Mouse (Mus musculus): ENCODE results near the gene Pla2g4b.
A peak's percentile ranks its signal among the peaks of the same experiment; 100 is the strongest.

The Pla2g4b gene

GRCm38 (mm10) chr2:120032726-120033467, at the start of gene Pla2g4b:
Gene Pla2g4b, plus strand, starts transcription at chr2:120033417.
- no peak for DNase-seq

DNA sequence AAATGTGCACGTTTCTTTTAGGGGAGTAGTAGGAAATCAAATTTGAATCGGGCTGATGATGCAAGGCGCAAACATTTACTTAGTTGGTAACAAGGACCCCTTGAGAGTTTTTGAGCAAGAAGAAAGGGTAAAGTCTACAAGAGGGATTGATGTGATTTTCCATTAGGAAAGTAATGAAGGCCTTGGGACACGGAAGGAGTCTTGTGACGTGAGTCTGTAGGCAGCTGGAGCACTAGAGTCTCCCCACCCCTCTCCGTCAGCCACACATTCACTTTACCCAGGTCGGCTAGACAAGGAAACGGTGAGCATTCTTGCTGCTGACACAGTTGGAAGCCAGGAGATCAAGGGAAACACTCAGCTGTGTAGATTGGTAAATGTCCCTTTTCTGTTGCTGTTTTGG, 47.3 kb upstream of the Pla2g4b start:
- DNase-seq, result no peak

DNA sequence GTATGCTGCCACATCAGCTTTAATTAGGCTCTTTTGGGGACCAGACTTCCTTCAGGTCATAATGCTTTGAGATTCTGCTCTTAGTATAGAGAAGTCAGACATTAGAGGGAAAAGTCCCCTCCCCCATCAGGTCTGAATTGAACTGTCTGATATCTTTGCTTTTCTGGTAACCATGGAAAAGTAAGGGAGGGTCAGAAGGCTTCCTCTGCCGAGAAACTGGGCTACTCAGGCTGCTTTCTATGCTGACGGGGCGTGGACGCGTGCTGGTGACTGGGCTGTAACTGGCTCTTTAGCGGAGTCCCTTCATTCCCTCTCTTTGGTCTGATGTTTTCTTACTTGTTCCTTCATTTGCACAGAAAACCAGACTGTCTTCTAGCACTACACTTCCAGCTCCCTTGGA, 46.8 kb upstream of the Pla2g4b start:
- DNase-seq, result no peak

DNA sequence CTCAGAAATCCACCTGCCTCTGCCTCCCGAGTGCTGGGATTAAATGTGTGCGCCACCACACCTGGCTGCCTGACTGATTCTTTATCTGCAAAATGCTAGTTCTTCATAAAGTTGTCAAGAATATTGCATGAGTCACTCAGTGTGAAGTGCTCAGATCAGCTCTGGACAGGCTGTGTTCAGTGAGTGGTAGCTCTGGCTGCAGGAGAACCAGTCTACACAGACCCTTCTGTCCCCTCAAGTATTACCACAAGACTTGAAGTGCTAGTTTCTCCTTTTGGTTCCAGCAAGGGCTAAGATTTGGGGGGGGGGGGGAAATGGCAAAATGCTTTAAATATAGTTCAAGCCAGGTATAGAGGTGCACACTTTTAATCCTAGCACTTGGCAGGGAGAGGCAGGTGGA, 45.8 kb upstream of the Pla2g4b start:
- no peak for DNase-seq

DNA sequence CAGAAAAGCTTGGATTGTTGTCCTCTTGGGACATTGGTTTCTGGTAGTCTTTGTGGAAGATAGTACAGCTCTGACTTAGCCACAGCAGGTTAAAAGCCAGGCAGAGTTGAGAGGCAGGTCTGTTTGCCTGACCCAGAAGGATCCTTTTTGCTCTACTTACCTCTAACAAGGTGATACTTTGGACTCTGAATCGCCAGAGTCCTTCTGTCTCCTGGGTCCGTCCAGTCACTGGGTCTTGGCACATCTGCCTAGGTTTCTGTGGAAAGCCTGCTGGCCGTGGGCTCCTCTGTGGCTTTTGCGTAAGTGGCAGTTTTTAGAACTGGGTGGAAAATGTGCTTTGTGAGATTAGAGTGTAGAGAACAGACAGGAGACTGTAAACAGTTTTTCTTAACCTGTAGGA, 44.3 kb upstream of the Pla2g4b start:
- no peak for DNase-seq

DNA sequence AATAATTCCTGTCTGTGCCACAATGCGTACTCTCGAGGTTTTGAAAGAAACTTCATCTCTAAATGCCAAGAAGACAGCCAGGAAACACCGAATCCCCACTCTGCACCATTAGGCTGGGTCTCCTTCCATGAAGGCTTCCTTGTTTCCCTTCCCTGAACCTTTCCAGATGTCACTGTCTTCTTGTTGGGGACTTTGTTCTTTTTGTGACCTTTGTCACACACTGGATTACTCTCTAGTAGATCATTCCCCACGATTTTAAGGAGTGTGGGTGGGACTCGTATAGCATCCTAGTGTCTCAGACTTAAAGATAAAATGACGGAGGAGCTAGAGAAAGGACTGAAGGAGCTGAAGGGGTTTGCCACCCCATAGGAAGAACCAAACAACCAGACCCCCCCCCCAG, 42.3 kb upstream of the Pla2g4b start:
- DNase-seq, result no peak

GRCm38 (mm10) chr2:119992349-119992748, 40.9 kb upstream of the Pla2g4b start:
- no peak for DNase-seq

DNA sequence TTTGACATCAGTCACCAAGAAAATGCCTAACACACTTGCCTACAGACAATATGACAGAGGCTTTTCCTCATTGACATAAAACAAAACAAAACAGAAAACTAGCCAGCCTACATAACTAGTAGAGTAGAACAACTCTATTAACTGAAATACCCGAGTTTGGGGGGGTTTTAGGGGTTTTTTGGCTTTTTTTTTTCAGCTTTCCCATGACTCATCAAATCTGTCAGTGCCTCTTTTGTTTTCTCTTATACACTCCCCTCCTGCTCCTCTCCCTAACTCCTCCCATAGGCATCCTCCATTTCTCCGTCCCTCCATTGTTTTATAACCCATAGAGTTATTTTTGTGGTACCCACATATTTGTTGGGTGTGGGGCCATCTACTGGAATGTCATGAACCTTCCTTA, 39.7 kb upstream of the Pla2g4b start:
- no peak for DNase-seq

- peak; percentile 30 for DNase-seq
Measured at GRCm38 (mm10) chr2:119994839-119995238, 38.4 kb upstream of the Pla2g4b start.

- peak; percentile 60 for DNase-seq
Measured at GRCm38 (mm10) chr2:119995391-119996281, 37.6 kb upstream of the Pla2g4b start.

GRCm38 (mm10) chr2:119997354-119997753, 35.9 kb upstream of the Pla2g4b start:
- DNase-seq, result no peak

GRCm38 (mm10) chr2:119999731-120000130, 33.5 kb upstream of the Pla2g4b start:
- DNase-seq, result no peak

- DNase-seq, result peak; percentile 53
Measured at GRCm38 (mm10) chr2:120000882-120001584, 32.2 kb upstream of the Pla2g4b start.

DNA sequence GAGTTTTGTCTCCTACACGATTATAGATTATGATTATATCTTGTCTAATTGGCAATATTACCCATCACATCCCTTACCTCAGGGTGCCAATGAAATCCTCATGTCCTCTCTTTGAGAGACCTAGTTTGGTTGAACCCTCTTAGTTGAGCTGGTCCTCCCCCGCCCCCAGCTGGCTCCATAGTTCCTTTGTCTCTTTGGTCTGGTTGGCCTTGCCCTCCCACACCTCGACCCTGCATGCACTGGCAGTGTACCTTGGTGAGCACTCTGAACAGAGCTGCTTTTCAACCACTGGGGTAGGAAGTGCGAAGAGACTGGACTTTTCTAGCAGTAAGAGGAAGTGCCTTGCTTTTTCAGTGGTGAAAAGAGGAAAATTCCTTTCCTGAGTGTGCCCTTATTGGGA, 31.3 kb upstream of the Pla2g4b start:
- DNase-seq, result no peak

GRCm38 (mm10) chr2:120003970-120004369, 29.2 kb upstream of the Pla2g4b start:
- DNase-seq, result no peak

- DNase-seq, result no peak
Measured at GRCm38 (mm10) chr2:120006696-120007095, 26.5 kb upstream of the Pla2g4b start.

- no peak for DNase-seq
Measured at GRCm38 (mm10) chr2:120007680-120008210, 25.5 kb upstream of the Pla2g4b start.

DNA sequence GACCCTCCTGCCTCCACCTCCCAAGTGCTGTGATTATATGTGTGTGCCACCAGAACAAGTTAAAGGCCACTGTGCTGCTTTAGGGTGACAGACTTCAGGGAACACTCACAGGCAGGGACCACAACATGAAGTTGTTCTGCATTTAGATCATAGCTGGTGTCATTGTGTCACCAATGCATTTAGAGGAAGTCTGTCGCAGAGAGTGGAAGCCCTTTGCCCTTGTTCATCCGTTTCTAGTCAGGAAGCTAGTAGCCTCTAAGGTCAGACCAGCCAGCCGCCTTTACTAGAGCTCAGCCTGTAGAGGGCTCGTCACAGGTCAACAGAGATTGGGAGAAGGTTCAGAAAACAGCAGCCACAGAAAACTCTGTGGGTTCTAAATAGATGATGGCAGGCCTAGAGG, 24.5 kb upstream of the Pla2g4b start:
- DNase-seq, result peak; percentile 60

GRCm38 (mm10) chr2:120011462-120012200, 21.6 kb upstream of the Pla2g4b start:
- peak; percentile 72 for DNase-seq

- no peak for DNase-seq
Measured at GRCm38 (mm10) chr2:120012924-120013323, 20.3 kb upstream of the Pla2g4b start.

- DNase-seq, result no peak
Measured at GRCm38 (mm10) chr2:120013831-120014486, 19.3 kb upstream of the Pla2g4b start.

- DNase-seq, result no peak
Measured at GRCm38 (mm10) chr2:120015882-120016281, 17.3 kb upstream of the Pla2g4b start.

Measured in kidney, postnatal 14 days (tissue).